Mouse (Mus musculus): ENCODE results near the gene S100a6. TPM values are rescaled to one million over a fixed set of nuclear protein-coding genes. Genes with fewer than 3 reads are reported as not detected.

The S100a6 gene
- total RNA-seq (2015; ENCODE audit: low replicate concordance) (132 and 138 TPM in 2 replicates), total RNA-seq (2017; ENCODE audit: low replicate concordance) (41.6 and 73.8 TPM in 2 replicates)

- ATAC-seq (replicated peaks; ENCODE audit: low FRiP score, poor library complexity, severe bottlenecking) = no peak
These were observed at the start of gene S100a6 for GRCm38 (mm10) chr3:90612728-90613291. S100a6 (plus strand) TSS chr3:90612882.

GRCm38 (mm10) chr3:90574691-90575090 is 38.0 kb upstream of the S100a6 start:
- no peak for ATAC-seq (replicated peaks; ENCODE audit: low FRiP score, poor library complexity, severe bottlenecking)

- ATAC-seq (replicated peaks; ENCODE audit: low FRiP score, poor library complexity, severe bottlenecking) = no peak
These were observed 37.4 kb upstream of the S100a6 start for GRCm38 (mm10) chr3:90575320-90575719.

GRCm38 (mm10) chr3:90576351-90577001 is 36.2 kb upstream of the S100a6 start:
- no peak for ATAC-seq (replicated peaks; ENCODE audit: low FRiP score, poor library complexity, severe bottlenecking)

GRCm38 (mm10) chr3:90579433-90579832 is 33.2 kb upstream of the S100a6 start:
- ATAC-seq (replicated peaks; ENCODE audit: low FRiP score, poor library complexity, severe bottlenecking) = no peak

GRCm38 (mm10) chr3:90581141-90581540 is 31.5 kb upstream of the S100a6 start:
- ATAC-seq (replicated peaks; ENCODE audit: low FRiP score, poor library complexity, severe bottlenecking) = no peak

GRCm38 (mm10) chr3:90582156-90582555 is 30.5 kb upstream of the S100a6 start:
- ATAC-seq (replicated peaks; ENCODE audit: low FRiP score, poor library complexity, severe bottlenecking) = no peak

- ATAC-seq (replicated peaks; ENCODE audit: low FRiP score, poor library complexity, severe bottlenecking) = no peak
These were observed 30.1 kb upstream of the S100a6 start for GRCm38 (mm10) chr3:90582556-90582955.

GRCm38 (mm10) chr3:90583893-90584292 is 28.8 kb upstream of the S100a6 start:
- ATAC-seq (replicated peaks; ENCODE audit: low FRiP score, poor library complexity, severe bottlenecking) = no peak

GRCm38 (mm10) chr3:90585595-90585994 is 27.1 kb upstream of the S100a6 start:
- ATAC-seq (replicated peaks; ENCODE audit: low FRiP score, poor library complexity, severe bottlenecking) = 0 out of 2 replicates have a peak, but pooled peaks have one; percentile 61

GRCm38 (mm10) chr3:90586016-90586643 is 26.6 kb upstream of the S100a6 start:
- no peak for ATAC-seq (replicated peaks; ENCODE audit: low FRiP score, poor library complexity, severe bottlenecking)

- ATAC-seq (replicated peaks; ENCODE audit: low FRiP score, poor library complexity, severe bottlenecking) = no peak
These were observed 25.8 kb upstream of the S100a6 start for GRCm38 (mm10) chr3:90586906-90587305.

- no peak for ATAC-seq (replicated peaks; ENCODE audit: low FRiP score, poor library complexity, severe bottlenecking)
These were observed 25.2 kb upstream of the S100a6 start for GRCm38 (mm10) chr3:90587361-90588101.

- ATAC-seq (replicated peaks; ENCODE audit: low FRiP score, poor library complexity, severe bottlenecking) = no peak
These were observed 23.3 kb upstream of the S100a6 start for GRCm38 (mm10) chr3:90589390-90589789.

- ATAC-seq (replicated peaks; ENCODE audit: low FRiP score, poor library complexity, severe bottlenecking) = no peak
These were observed 22.7 kb upstream of the S100a6 start, which contains the start of gene S100a2 for GRCm38 (mm10) chr3:90589947-90590346. S100a2 (plus strand) TSS chr3:90590247.

GRCm38 (mm10) chr3:90594466-90594865 is 18.2 kb upstream of the S100a6 start:
- no peak for ATAC-seq (replicated peaks; ENCODE audit: low FRiP score, poor library complexity, severe bottlenecking)

GRCm38 (mm10) chr3:90595556-90595955 is 17.1 kb upstream of the S100a6 start:
- ATAC-seq (replicated peaks; ENCODE audit: low FRiP score, poor library complexity, severe bottlenecking) = no peak

GRCm38 (mm10) chr3:90596810-90597209 is 15.9 kb upstream of the S100a6 start:
- ATAC-seq (replicated peaks; ENCODE audit: low FRiP score, poor library complexity, severe bottlenecking) = no peak

- no peak for ATAC-seq (replicated peaks; ENCODE audit: low FRiP score, poor library complexity, severe bottlenecking)
These were observed 14.9 kb upstream of the S100a6 start for GRCm38 (mm10) chr3:90597736-90598135.

GRCm38 (mm10) chr3:90598212-90598611 is 14.5 kb upstream of the S100a6 start:
- ATAC-seq (replicated peaks; ENCODE audit: low FRiP score, poor library complexity, severe bottlenecking) = no peak

Data from erythroid progenitor cell, adult 5-6 weeks (primary cell).